Mouse (Mus musculus): ENCODE results near the gene Vmn1r103.
"Not testable (repeated sequence)": the region's sequence is repeated elsewhere in the genome, so short reads cannot be mapped to it uniquely, and the experiment has no call there.

The Vmn1r103 gene

DNA sequence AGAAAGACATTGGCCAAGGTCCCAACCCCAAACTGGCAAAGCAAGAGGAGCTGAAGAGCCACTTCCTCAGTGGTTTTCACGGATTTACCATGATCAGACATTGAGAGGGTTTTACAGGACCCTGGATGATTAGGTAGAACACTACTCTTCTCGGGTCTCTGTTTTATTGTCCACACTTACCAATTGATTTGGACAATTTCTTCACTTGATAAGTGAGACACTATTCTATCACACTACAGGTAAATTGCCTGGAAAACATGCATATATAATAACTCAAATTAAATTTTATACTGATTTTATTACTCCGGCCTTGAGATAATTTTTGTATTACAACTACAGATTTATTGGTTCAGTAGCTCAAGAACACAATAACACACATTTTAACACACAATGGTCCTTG lies at the start of gene Vmn1r103:
Gene Vmn1r103 (minus strand): TSS at position 101 of the 400 bp plus-strand sequence.
- DNase-seq = not testable (repeated sequence)

DNA sequence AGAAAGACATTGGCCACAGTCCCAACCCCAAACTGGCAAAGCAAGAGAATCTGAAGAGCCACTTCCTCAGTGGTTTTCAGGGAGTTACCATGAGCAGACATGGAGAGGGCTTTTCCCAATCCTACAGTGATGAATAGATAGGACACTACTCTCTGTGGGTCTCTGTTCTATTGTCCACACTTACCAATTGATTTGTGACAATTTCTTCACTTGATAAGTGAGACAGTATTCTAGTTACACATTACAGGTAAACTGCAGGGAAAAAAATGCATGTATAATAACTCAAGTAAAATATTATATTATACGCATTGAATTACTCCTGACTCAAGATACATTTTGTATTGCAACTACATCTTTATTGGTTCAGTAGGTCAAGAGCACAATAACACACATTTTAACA lies 35.3 kb upstream of the Vmn1r103 start, which contains the start of gene Gm5726:
Gene Gm5726 (minus strand): TSS at position 101 of the 400 bp plus-strand sequence.
- not testable (repeated sequence) for DNase-seq

DNA sequence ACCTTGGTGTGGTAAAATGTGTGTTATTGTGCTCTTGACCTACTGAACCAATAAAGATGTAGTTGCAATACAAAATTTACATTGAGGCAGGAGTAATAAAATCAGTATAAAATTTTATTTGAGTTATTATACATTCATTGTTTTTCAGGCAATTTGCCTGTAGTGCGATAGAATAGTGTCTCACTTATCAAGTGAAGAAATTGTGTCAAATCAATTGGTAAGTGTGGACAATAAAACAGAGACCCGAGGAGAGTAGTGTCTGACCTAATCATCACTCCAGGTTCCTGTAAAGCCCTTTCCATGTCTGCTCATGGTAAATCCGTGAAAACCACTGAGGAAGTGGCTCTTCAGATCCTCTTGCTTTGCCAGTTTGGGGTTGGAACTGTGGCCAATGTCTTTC lies 23.2 kb upstream of the Vmn1r103 start, which contains the start of gene Vmn1r104:
Gene Vmn1r104 (plus strand): TSS at position 301 of the 400 bp plus-strand sequence.
- DNase-seq = not testable (repeated sequence)

DNA sequence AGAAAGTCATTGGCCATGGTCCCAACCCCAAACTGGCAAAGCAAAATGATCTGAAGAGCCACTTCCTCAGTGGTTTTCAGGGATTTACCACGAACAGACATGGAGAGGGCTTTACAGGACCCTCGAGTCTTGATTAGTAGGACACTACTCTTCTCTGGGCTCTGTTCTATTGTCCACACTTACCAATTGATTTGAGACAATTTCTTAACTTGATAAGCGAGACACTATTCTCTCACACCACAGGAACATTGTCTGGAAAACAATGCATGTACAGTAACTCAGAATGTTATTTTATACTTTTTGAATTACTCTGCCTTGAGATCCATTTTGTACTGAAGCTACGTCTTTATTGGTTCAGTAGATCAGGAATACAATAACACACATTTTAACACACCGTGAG lies 35.5 kb downstream of the Vmn1r103 start, which contains the start of gene Gm10670:
Gene Gm10670 (minus strand): TSS at position 101 of the 400 bp plus-strand sequence.
- not testable (repeated sequence) for DNase-seq

Data from lung, postnatal 36 days (tissue).